Mouse (Mus musculus): ENCODE data around the gene Crcp.

- TF ChIP-seq POLR2A (IDR thresholded peaks at IDR 0.05; ENCODE audit: control insufficient read depth, extremely low read depth, insufficient read depth, low read length, poor library complexity), result no peak
- no peak for TF ChIP-seq CTCF (IDR thresholded peaks at IDR 0.05; ENCODE audit: borderline replicate concordance, control insufficient read depth, extremely low read depth, insufficient read depth, low read length, poor library complexity)
These were observed 49.7 kb downstream of the Crcp start for GRCm38 (mm10) chr5:130078834-130079156.
